Mouse (Mus musculus): ENCODE results near the gene Cldn24.

DNA sequence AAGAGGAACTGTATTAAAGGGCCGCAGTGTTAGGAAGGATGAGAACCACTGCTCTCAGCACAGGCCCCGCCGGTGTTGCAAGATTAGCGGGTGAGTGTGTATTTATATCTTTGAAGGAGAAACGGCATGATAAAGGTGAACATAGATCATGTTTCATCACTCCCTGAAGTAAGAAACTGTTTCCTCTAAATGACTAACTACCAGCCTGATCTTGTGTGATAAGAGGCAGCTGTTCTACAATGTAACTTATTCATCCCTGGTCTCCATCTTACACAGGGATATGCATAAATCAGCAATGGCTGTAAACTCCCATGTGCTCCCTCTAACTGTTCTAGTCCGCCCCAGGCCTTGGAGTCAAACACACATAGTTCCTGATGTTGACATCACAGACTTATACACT lies 22.5 kb upstream of the Cldn24 start:
- no peak for TF ChIP-seq CTCF (IDR thresholded peaks at IDR 0.05; ENCODE audit: extremely low read depth, insufficient read length, insufficient replicate concordance, low read depth, low read length)
- TF ChIP-seq POLR2A (IDR thresholded peaks at IDR 0.05; ENCODE audit: low read depth, low read length) = no peak

Data from small intestine, adult 2 months (tissue).